Mouse (Mus musculus) retina, postnatal 7 days (tissue): ENCODE results near the gene Cyth1.

Experiments used
- DNase-seq: peaks from one replicate; pipeline ENCODE4 v3.0.0-alpha.2; 2012; ENCODE audit warnings: low read depth, low spot score

Gene Cyth1

GRCm38 (mm10) chr11:118151423-118152180, 96.8 kb downstream of the Cyth1 start:
- no peak for DNase-seq

- no peak for DNase-seq
Measured at GRCm38 (mm10) chr11:118150115-118150701, 98.2 kb downstream of the Cyth1 start.

DNA sequence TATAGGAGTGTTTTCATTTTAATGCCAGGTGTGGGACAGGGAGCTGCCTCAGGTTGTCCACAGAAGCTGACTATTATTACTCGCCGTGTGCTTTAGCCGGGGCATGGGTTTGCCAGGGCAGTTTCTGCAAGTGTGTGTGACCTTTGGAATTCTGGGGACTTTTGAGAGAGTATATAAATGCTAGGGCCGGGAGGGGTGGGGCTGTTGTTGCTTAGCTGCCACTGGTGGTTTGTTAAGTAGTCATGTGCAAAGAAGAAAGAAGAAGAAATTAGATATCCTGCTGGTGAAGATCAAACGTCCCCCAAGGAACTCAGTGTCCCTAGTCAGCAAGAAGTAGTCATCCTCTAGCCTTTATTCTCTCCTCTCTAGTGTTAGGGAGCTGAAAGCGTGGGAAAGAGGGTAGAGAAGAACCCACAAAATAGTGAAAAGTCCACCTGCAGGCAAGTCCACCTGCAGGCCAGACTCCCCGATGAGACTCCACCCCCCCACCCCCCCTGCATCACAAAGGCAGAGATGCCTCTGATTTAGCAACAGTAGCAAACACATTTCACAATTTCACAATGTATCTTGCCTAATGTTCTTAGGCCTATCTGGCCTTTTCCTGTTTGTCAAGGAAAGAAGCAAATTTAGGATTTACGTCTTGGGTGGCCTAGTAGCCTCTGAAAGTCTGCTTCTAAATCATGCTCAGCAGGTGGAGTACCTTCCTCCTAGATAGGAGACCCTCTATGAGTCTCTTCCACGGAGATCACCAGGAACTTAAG, 100.3 kb downstream of the Cyth1 start:
- no peak for DNase-seq

DNA sequence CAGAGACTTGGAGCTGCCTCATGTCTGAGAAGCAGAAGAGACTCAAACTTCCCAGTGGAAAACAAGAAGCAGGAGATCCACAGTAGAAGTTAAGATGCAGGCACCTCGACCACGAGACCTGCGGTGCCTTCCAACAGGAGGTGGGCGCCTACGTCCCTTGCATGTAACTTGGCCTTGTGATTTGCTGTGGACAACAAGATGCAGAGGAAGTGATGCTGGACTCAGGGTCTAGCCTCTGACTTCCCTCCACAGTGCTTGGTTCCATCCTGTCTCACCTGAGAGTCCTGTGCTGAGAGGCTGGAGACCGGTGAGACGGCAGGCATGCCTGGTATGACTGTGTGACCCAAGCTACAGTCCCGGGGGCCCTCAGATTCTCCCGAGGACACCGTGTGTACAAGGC, 101.9 kb downstream of the Cyth1 start:
- no peak for DNase-seq

- no peak for DNase-seq
Measured at GRCm38 (mm10) chr11:118145771-118146351, 102.5 kb downstream of the Cyth1 start.

DNA sequence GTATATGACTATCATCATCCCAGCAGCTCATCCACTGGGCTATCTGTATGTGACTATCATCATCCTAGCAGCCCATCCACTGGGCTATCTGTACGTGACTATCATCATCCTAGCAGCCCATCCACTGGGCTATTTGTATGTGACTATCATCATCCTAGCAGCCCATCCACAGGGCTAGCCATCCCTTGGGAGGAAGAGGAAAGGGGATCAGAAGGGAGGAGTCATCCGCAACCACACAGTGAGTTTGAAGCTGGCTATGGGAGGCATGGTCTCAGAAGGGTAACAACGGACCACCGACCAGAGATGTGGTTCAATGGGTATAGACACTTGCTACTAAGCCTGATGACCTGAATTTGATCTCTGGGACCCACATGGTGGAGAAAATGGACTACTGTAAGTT, 103.3 kb downstream of the Cyth1 start:
- no peak for DNase-seq

GRCm38 (mm10) chr11:118143731-118144130, 104.7 kb downstream of the Cyth1 start:
- no peak for DNase-seq

DNA sequence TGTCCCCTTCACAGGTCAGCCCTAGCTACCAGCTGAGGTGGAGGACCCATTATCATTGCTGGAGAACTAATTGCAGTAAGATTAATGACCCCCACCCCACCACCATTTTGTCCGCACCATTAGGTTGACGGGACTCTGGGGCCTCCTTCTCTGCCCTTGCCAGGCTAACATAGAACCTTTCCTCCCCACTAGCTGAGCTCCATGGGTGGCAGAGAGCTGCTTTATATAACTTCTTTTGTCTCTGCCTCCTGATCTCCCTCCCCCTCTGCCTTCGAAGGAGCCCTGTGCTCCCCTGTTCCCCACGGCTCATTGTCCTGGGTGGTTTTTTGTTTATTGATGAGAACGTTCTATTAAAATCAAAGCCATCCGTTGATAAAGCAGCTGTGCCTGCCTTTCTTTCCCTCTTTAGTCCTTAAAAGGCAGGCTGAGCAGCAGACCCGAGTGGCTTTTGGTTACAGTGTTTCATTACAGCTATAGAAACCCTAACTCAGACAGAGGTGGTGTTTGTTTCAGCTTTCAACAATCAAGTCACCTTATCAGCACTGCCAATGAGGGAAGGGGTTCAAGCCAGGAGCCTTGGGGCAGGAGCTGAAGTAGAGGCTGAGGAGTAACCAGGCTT, 105.7 kb downstream of the Cyth1 start:
- no peak for DNase-seq

GRCm38 (mm10) chr11:118140771-118141565, 107.4 kb downstream of the Cyth1 start:
- DNase-seq = no peak

DNA sequence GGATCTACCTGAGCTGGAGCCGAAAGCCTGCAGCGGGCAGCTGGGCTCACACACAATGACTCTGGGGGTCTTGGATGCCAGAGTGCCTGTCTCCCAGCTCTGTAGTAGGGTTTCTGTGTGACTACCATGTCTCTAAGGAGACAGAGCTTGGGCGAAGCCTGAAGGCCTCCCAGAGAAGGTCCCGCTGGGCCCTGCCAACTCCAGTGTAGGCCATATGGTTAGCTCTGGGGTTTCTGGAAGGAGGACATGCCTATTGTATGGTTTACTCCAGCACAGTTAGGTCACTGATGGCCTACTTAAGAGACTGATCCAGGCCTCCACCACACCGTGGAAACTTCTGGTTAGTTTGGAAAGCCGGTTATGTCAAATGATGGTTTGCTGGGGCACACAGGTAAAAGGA, 110.0 kb downstream of the Cyth1 start:
- DNase-seq = no peak

- no peak for DNase-seq
Measured at GRCm38 (mm10) chr11:118136172-118136632, 112.2 kb downstream of the Cyth1 start.

GRCm38 (mm10) chr11:118135271-118135670, 113.1 kb downstream of the Cyth1 start:
- no peak for DNase-seq

- DNase-seq = peak; percentile 35
Measured at GRCm38 (mm10) chr11:118133752-118134169, 114.6 kb downstream of the Cyth1 start.

- no peak for DNase-seq
Measured at GRCm38 (mm10) chr11:118133133-118133751, 115.2 kb downstream of the Cyth1 start.

DNA sequence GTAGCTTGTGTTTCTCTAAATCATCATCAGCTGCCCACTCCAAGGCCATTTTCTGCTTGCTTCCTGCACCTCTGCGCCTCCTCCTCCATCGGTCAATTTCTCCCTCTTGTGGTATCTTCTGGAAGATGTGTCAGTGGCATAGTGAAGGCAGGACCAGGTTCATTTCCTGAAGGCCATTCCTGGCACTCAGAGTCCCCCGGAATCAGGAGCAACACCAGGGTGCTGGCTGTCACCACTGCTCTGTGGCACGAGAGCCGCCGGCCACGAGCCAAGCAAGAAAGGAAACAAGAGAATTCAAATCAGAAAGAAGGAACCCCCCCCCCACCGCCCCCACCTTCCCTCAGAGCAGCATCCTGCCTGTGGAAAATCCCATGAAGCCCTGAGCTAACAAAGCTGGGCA, 116.3 kb downstream of the Cyth1 start:
- DNase-seq = no peak

- no peak for DNase-seq
Measured at GRCm38 (mm10) chr11:118130534-118130933, 117.9 kb downstream of the Cyth1 start, which contains the start of gene Dnah17. Gene Dnah17, minus strand, starts transcription at chr11:118130634.

- no peak for DNase-seq
Measured at GRCm38 (mm10) chr11:118129812-118130211, 118.6 kb downstream of the Cyth1 start.

DNA sequence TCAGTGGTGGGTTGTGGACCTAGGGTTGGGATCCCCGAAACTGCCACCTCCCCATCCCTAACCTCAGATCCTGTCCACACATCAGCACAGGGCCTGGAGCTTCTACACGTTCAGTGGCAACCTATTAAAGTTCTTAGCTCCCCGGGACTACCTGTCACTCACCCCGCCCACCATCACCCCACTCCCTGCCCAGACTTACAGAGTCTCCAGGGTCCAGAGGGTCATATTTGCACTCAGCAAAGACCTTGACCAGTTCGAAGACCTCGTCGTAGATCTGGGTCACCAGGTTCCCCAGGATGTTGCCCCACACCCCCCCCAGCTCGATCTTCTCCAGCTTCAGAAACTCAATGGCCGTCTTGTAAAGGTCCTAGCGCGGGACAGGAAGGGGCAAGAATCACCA, 126.8 kb downstream of the Cyth1 start:
- no peak for DNase-seq

DNA sequence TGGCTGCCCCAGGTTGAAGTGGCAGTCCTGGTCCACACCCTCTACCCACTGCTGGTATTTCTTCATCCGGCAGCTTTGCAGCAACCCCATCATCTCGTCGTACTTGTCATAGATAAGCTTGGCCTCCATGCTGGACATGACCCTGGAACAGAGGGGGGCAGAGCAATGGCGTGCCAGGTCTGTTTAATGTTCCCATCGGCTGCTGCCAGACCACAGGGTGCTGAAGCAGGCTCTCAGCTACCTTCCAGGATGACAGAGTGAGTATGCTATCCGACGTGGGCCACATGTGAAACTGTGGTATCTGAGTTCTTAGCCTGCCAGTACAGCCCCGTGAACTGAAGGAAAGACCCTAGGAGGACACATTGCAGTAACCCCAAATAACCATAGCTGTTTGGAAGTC, 129.6 kb downstream of the Cyth1 start:
- DNase-seq = no peak

DNA sequence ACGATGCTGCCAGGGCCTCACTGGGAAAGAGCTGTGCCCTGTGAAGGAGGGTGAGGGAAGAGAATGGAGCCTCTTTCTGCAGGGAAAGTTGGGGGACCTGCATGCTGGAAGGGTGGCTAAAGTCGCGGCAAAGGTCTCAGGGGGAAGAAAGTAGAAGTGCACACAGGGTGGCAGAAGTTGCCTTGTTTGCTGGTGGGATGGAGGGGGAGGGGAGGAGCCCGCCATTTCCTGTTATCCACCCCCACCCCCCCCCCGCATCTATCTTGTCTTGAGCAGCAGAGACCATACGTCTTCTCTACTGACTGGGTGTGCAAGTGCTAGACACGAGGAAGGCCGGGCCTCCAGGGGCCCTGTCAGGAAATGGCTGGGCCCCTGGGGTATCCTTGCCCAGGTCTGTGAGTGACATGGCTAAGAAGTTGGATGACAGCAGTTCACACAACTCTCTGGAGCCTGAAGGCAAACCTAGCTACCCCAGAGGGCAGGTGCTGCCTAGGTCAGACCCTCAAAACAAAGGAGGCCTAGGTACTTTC, 133.7 kb downstream of the Cyth1 start:
- DNase-seq = no peak
